Mouse (Mus musculus): Measurements from ENCODE around the gene Ctla4. TPM values are rescaled to one million over a fixed set of nuclear protein-coding genes. Genes with fewer than 3 reads are reported as not detected.

Gene Ctla4
- not detected in 2 replicates for polyA plus RNA-seq (2015; fragmentation: Nextera tagmentation; extraction: Ambion mirVana)

GRCm38 (mm10) chr1:60886981-60887380 is at the start of gene Ctla4:
Ctla4 (plus strand) TSS chr1:60887000.
- no peak within 1 kb of the TSS for H3K9ac ChIP-seq
- 67% methylated on average over 7 of the region's 7 CpGs for WGBS (ENCODE audit: insufficient replicate concordance)

GRCm38 (mm10) chr1:60839161-60839560 is 47.6 kb upstream of the Ctla4 start:
- Histone ChIP-seq H3K9me3 (replicated peaks) (no peaks in the 10 kb centered on the region), H3K36me3 (replicated peaks) (no peaks in the 10 kb centered on the region), H3K4me2 (no peak overlapping the region), H3K4me3 (replicated peaks) (no peak overlapping the region), H3K4me1 (replicated peaks) (no peaks in the 10 kb centered on the region), H3K9ac (no peak overlapping the region), H3K27ac (replicated peaks) (no peak overlapping the region), H3K27me3 (no peaks in the 10 kb centered on the region)
- no peak for ATAC-seq (ENCODE audit: insufficient read depth)
- WGBS (ENCODE audit: insufficient replicate concordance), result 77% methylated on average over 1 of the region's 1 CpGs

More at GRCm38 (mm10) chr1:60886981-60887380, at the start of gene Ctla4:
- Histone ChIP-seq H3K4me2 (no peak within 1 kb of the TSS), H3K4me1 (replicated peaks) (no peaks in the 10 kb centered on the region), H3K4me3 (replicated peaks) (no peak within 1 kb of the TSS), H3K36me3 (replicated peaks) (no peaks in the 10 kb centered on the region), H3K9me3 (replicated peaks) (no peaks in the 10 kb centered on the region), H3K27me3 (no peaks in the 10 kb centered on the region), H3K27ac (replicated peaks) (no peak within 1 kb of the TSS)
- ATAC-seq (ENCODE audit: insufficient read depth), result no peak

- no peaks in the 10 kb centered on the region for H3K4me1 ChIP-seq (replicated peaks)
- H3K36me3 ChIP-seq (replicated peaks), result no peaks in the 10 kb centered on the region
- H3K27me3 ChIP-seq, result no peaks in the 10 kb centered on the region
- H3K9ac ChIP-seq, result no peak overlapping the region
- no peak overlapping the region for H3K4me3 ChIP-seq (replicated peaks)
- no peak overlapping the region for H3K4me2 ChIP-seq
- no peak overlapping the region for H3K27ac ChIP-seq (replicated peaks)
- no peaks in the 10 kb centered on the region for H3K9me3 ChIP-seq (replicated peaks)
- no peak for ATAC-seq (ENCODE audit: insufficient read depth)
- 55% methylated on average over 7 of the region's 7 CpGs for WGBS (ENCODE audit: insufficient replicate concordance)
These were observed 41.3 kb upstream of the Ctla4 start for GRCm38 (mm10) chr1:60845318-60846060.

- Histone ChIP-seq H3K4me1 (replicated peaks) (no peaks in the 10 kb centered on the region), H3K27me3 (no peaks in the 10 kb centered on the region), H3K4me2 (no peak overlapping the region), H3K9ac (no peak overlapping the region), H3K27ac (replicated peaks) (no peak overlapping the region), H3K36me3 (replicated peaks) (no peaks in the 10 kb centered on the region), H3K9me3 (replicated peaks) (no peaks in the 10 kb centered on the region), H3K4me3 (replicated peaks) (no peak overlapping the region)
- ATAC-seq (ENCODE audit: insufficient read depth), result no peak
- WGBS (ENCODE audit: insufficient replicate concordance), result 57% methylated on average over 4 of the region's 4 CpGs
These were observed 40.1 kb upstream of the Ctla4 start for GRCm38 (mm10) chr1:60846616-60847275.

- H3K4me1 ChIP-seq (replicated peaks), result peaks cover 12% of the 10 kb centered on the region
- H3K9me3 ChIP-seq (replicated peaks), result no peaks in the 10 kb centered on the region
- no peak overlapping the region for H3K27ac ChIP-seq (replicated peaks)
- H3K27me3 ChIP-seq, result no peaks in the 10 kb centered on the region
- ATAC-seq (ENCODE audit: insufficient read depth), result no peak
- H3K4me2 ChIP-seq, result no peak overlapping the region
- no peak overlapping the region for H3K9ac ChIP-seq
- H3K4me3 ChIP-seq (replicated peaks), result no peak overlapping the region
- no peaks in the 10 kb centered on the region for H3K36me3 ChIP-seq (replicated peaks)
- WGBS (ENCODE audit: insufficient replicate concordance), result 59% methylated on average over 2 of the region's 2 CpGs
These were observed 37.7 kb upstream of the Ctla4 start for GRCm38 (mm10) chr1:60849112-60849511.

- no peak overlapping the region for H3K9ac ChIP-seq
- H3K27me3 ChIP-seq, result no peaks in the 10 kb centered on the region
- no peaks in the 10 kb centered on the region for H3K9me3 ChIP-seq (replicated peaks)
- WGBS (ENCODE audit: insufficient replicate concordance), result 65% methylated on average over 4 of the region's 4 CpGs
- no peak overlapping the region for H3K27ac ChIP-seq (replicated peaks)
- no peak overlapping the region for H3K4me2 ChIP-seq
- H3K4me3 ChIP-seq (replicated peaks), result no peak overlapping the region
- ATAC-seq (ENCODE audit: insufficient read depth), result no peak
- H3K36me3 ChIP-seq (replicated peaks), result no peaks in the 10 kb centered on the region
- peaks cover 12% of the 10 kb centered on the region for H3K4me1 ChIP-seq (replicated peaks)
These were observed 37.0 kb upstream of the Ctla4 start for GRCm38 (mm10) chr1:60849816-60850215.

GRCm38 (mm10) chr1:60851041-60851781 is 35.6 kb upstream of the Ctla4 start:
- no peak overlapping the region for H3K4me2 ChIP-seq
- H3K27ac ChIP-seq (replicated peaks), result no peak overlapping the region
- ATAC-seq (ENCODE audit: insufficient read depth), result no peak
- H3K9me3 ChIP-seq (replicated peaks), result no peaks in the 10 kb centered on the region
- no peak overlapping the region for H3K4me3 ChIP-seq (replicated peaks)
- no peak overlapping the region for H3K9ac ChIP-seq
- WGBS (ENCODE audit: insufficient replicate concordance), result 68% methylated on average over 8 of the region's 8 CpGs
- H3K27me3 ChIP-seq, result no peaks in the 10 kb centered on the region
- peaks cover 12% of the 10 kb centered on the region for H3K4me1 ChIP-seq (replicated peaks)
- H3K36me3 ChIP-seq (replicated peaks), result no peaks in the 10 kb centered on the region

GRCm38 (mm10) chr1:60852075-60852769 is 34.6 kb upstream of the Ctla4 start:
- H3K9me3 ChIP-seq (replicated peaks), result no peaks in the 10 kb centered on the region
- no peak for ATAC-seq (ENCODE audit: insufficient read depth)
- H3K4me2 ChIP-seq, result no peak overlapping the region
- no peak overlapping the region for H3K27ac ChIP-seq (replicated peaks)
- H3K4me3 ChIP-seq (replicated peaks), result no peak overlapping the region
- no peaks in the 10 kb centered on the region for H3K36me3 ChIP-seq (replicated peaks)
- no peaks in the 10 kb centered on the region for H3K27me3 ChIP-seq
- WGBS (ENCODE audit: insufficient replicate concordance), result 30% methylated on average over 10 of the region's 10 CpGs
- peaks cover 12% of the 10 kb centered on the region for H3K4me1 ChIP-seq (replicated peaks)
- no peak overlapping the region for H3K9ac ChIP-seq

GRCm38 (mm10) chr1:60852770-60853147 is 34.0 kb upstream of the Ctla4 start:
- H3K36me3 ChIP-seq (replicated peaks), result no peaks in the 10 kb centered on the region
- H3K4me2 ChIP-seq, result no peak overlapping the region
- H3K9ac ChIP-seq, result no peak overlapping the region
- H3K27ac ChIP-seq (replicated peaks), result no peak overlapping the region
- 69% methylated on average over 6 of the region's 6 CpGs for WGBS (ENCODE audit: insufficient replicate concordance)
- no peaks in the 10 kb centered on the region for H3K27me3 ChIP-seq
- no peaks in the 10 kb centered on the region for H3K9me3 ChIP-seq (replicated peaks)
- H3K4me3 ChIP-seq (replicated peaks), result no peak overlapping the region
- peaks cover 12% of the 10 kb centered on the region for H3K4me1 ChIP-seq (replicated peaks)
- no peak for ATAC-seq (ENCODE audit: insufficient read depth)

- H3K27ac ChIP-seq (replicated peaks), result no peak overlapping the region
- H3K9ac ChIP-seq, result no peak overlapping the region
- H3K27me3 ChIP-seq, result no peaks in the 10 kb centered on the region
- H3K4me1 ChIP-seq (replicated peaks), result peaks cover 12% of the 10 kb centered on the region
- H3K36me3 ChIP-seq (replicated peaks), result no peaks in the 10 kb centered on the region
- WGBS (ENCODE audit: insufficient replicate concordance), result 50% methylated on average over 7 of the region's 7 CpGs
- no peak overlapping the region for H3K4me2 ChIP-seq
- no peak for ATAC-seq (ENCODE audit: insufficient read depth)
- H3K9me3 ChIP-seq (replicated peaks), result no peaks in the 10 kb centered on the region
- no peak overlapping the region for H3K4me3 ChIP-seq (replicated peaks)
These were observed 33.4 kb upstream of the Ctla4 start for GRCm38 (mm10) chr1:60853330-60853956.

All from liver, embryonic 15.5 days (tissue).